In the genomic region with DNA sequence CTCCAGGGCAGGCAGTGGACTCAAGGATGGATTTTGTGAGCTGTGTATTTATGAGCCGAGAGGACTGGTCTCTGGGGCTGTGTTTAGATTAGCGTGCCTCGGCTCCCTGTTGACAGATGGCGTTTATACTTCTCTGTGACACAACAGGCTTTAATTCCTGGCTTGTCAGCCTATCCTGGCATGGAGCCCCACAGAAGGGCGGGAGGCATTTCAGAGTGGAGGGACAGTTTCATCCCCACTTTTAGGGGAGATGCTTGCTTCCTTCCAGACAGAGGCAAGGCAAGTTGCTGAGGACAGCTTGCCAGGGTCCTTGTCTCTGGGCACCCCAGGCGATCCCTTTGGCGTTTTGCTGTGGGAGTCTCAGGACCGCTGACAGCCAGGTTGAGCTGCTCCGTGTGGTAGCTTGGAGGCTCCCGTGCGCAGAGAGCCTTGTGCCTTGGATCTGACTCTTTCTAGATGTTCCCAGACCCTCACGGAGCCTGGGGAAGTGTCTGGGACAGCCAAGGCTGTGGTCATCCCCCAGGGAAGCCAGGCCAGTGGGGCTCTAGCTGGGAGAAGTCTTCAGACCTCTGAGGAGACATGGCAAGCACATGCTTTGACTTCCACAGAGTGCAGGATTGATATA, we compare ENCODE assay signal across 10 mouse cellular contexts. TPM values are rescaled to one million over a fixed set of nuclear protein-coding genes. Genes with fewer than 3 reads are reported as not detected.
A peak's percentile ranks its signal among the peaks of the same experiment; 100 is the strongest.
DNase-seq lines count a peak whose midpoint lies in the region; ATAC-seq and TF ChIP-seq lines count a peak whose summit lies in the region.
"Had no signal": no experiment of that assay in that cellular context is flagged by ENCODE, and none has a peak within 500 bp of the region (broad histone marks: within the 10 kb centered on the region; RNA-seq: fewer than 3 reads in every experiment).

No protein-coding gene starts in this region.

- WGBS in liver, adult 2 months: 45% methylated on average over 12 of the region's 12 CpGs
- WGBS in liver, postnatal 0 days (ENCODE audit: insufficient replicate concordance): 39% methylated on average over 12 of the region's 12 CpGs
- 19% methylated on average over 12 of the region's 12 CpGs for WGBS in intestine, embryonic 14.5 days

- peak; percentile 30 for DNase-seq in cerebellum, adult 8-10 months
- DNase-seq in cerebellum, adult 11-12 months: no peak
- peak; percentile 4 for DNase-seq in liver, adult 2 months (ENCODE audit: extremely low read depth, low read depth, low spot score)
- no peak for DNase-seq in liver, postnatal 0 days
- DNase-seq in intestine, embryonic 14.5 days (ENCODE audit: low spot score): peak; percentile 71
- peak; percentile 50 for DNase-seq in retina, postnatal 1 day
- DNase-seq in frontal cortex, postnatal 25 days (ENCODE audit: low spot score in 2 of 2): no peak
- no peak for DNase-seq in spleen, postnatal 36 days (ENCODE audit: low spot score in 2 of 2)
- DNase-seq: liver, embryonic 13.5 days; thymus, postnatal 4 days had no signal

- H3K36me3 ChIP-seq in liver, adult 2 months (ENCODE audit: control insufficient read depth, insufficient read depth, low read length): no peaks in the 10 kb centered on the region
- no peaks in the 10 kb centered on the region for H3K36me3 ChIP-seq in liver, postnatal 0 days (replicated peaks; ENCODE audit: insufficient read depth, low read length)
- no peaks in the 10 kb centered on the region for H3K36me3 ChIP-seq in intestine, embryonic 14.5 days (ENCODE audit: control insufficient read depth, insufficient read depth, low read length)
- H3K36me3 ChIP-seq: liver, embryonic 13.5 days had no signal

- no peak overlapping the region for H3K4me3 ChIP-seq in liver, adult 2 months (ENCODE audit: insufficient read depth, low read depth, low read length)
- no peak overlapping the region for H3K4me3 ChIP-seq in liver, postnatal 0 days (ENCODE audit: low read depth, low read length)
- H3K4me3 ChIP-seq in intestine, embryonic 14.5 days (ENCODE audit: low read depth, low read length): no peak overlapping the region
- H3K4me3 ChIP-seq: liver, embryonic 13.5 days had no signal

- no peak overlapping the region for H3K27ac ChIP-seq in liver, adult 2 months (replicated peaks; ENCODE audit: insufficient read depth, low read depth, low read length)
- no peak overlapping the region for H3K27ac ChIP-seq in liver, postnatal 0 days (ENCODE audit: low read depth)
- H3K27ac ChIP-seq in intestine, embryonic 14.5 days (ENCODE audit: low read depth): peak overlapping the region; percentile 86
- H3K27ac ChIP-seq: liver, embryonic 13.5 days had no signal

- no peaks in the 10 kb centered on the region for H3K27me3 ChIP-seq in liver, adult 2 months (ENCODE audit: control insufficient read depth, insufficient read depth, low read length)
- H3K27me3 ChIP-seq in liver, postnatal 0 days (ENCODE audit: insufficient read depth, low read length): 0 out of 2 replicates have a peak, but pooled peaks cover 2% of the 10 kb centered on the region
- H3K27me3 ChIP-seq in intestine, embryonic 14.5 days (replicated peaks; ENCODE audit: control insufficient read depth, insufficient read depth, low read length): no peaks in the 10 kb centered on the region

- TF ChIP-seq POLR2A in liver, adult 2 months (IDR thresholded peaks at IDR 0.05; ENCODE audit: extremely low read depth, insufficient read depth, low read length): no peak

- TF ChIP-seq EP300 in liver, postnatal 0 days (IDR thresholded peaks at IDR 0.05; ENCODE audit: low read depth): no peak

- no peak for ATAC-seq in liver, postnatal 0 days
- peak; percentile 50 for ATAC-seq in intestine, embryonic 14.5 days (replicated peaks; ENCODE audit: low FRiP score, low TSS enrichment, low read depth)

- no peak for TF ChIP-seq CTCF in liver, adult 2 months (IDR thresholded peaks at IDR 0.05; ENCODE audit: low read depth, low read length)
- TF ChIP-seq CTCF in liver, postnatal 0 days (IDR thresholded peaks at IDR 0.05; ENCODE audit: low read depth): no peak

- no peak overlapping the region for H3K9ac ChIP-seq in liver, adult 2 months (ENCODE audit: low read depth, low read length)
- no peak overlapping the region for H3K9ac ChIP-seq in liver, postnatal 0 days (replicated peaks)
- H3K9ac ChIP-seq in intestine, embryonic 14.5 days (ENCODE audit: low read length): no peak overlapping the region
- H3K9ac ChIP-seq: liver, embryonic 13.5 days had no signal

- no peak overlapping the region for H3K4me2 ChIP-seq in liver, postnatal 0 days (ENCODE audit: low read depth, low read length)
- peak overlapping the region; percentile 28 for H3K4me2 ChIP-seq in intestine, embryonic 14.5 days (ENCODE audit: low read length)
- H3K4me2 ChIP-seq: liver, embryonic 13.5 days had no signal

- H3K79me2 ChIP-seq in liver, adult 2 months (ENCODE audit: control insufficient read depth, insufficient read depth, low read length): no peaks in the 10 kb centered on the region

- H3K4me1 ChIP-seq in liver, adult 2 months (ENCODE audit: control insufficient read depth, insufficient read depth, low read length): no peaks in the 10 kb centered on the region
- H3K4me1 ChIP-seq in liver, postnatal 0 days (ENCODE audit: insufficient read depth): no peaks in the 10 kb centered on the region
- H3K4me1 ChIP-seq in intestine, embryonic 14.5 days (replicated peaks; ENCODE audit: control insufficient read depth, insufficient read depth, low read length): peaks cover 33% of the 10 kb centered on the region
- H3K4me1 ChIP-seq: liver, embryonic 13.5 days had no signal

- H3K9me3 ChIP-seq in liver, postnatal 0 days (ENCODE audit: low read length): no peaks in the 10 kb centered on the region
- H3K9me3 ChIP-seq in intestine, embryonic 14.5 days (ENCODE audit: control insufficient read depth, low read length): no peaks in the 10 kb centered on the region
- H3K9me3 ChIP-seq: liver, embryonic 13.5 days had no signal

RNA-seq across cellular contexts. Expression of a gene that starts 23.6 kb away (rescaled TPM):
- total RNA-seq in liver, adult 2 months (2014; rRNA removed): 0.46 and 0.60 TPM in 2 replicates
- polyA plus RNA-seq in liver, adult 2 months (2012; rRNA removed): 1.8 TPM in 2 replicates
- 0.20 and 0.24 TPM in 2 replicates for polyA plus RNA-seq in liver, postnatal 0 days (2015; fragmentation: Nextera tagmentation; extraction: Ambion mirVana)
- 10.0 and 10.3 TPM in 2 replicates for polyA plus RNA-seq in intestine, embryonic 14.5 days (2014; fragmentation: Nextera tagmentation; extraction: Ambion mirVana)

Comparison
In these comparisons a context has a peak if more than half of its experiments do, and no peak if none do; other contexts are left out.
1. DNase-seq: peak in cerebellum, adult 8-10 months (single experiment), liver, adult 2 months (single experiment), intestine, embryonic 14.5 days (single experiment) and retina, postnatal 1 day (single experiment); none in cerebellum, adult 11-12 months (single experiment), liver, postnatal 0 days (single experiment), frontal cortex, postnatal 25 days (0 of 2) and spleen, postnatal 36 days (0 of 2).